Comparison of ENCODE assay signal across 16 mouse cellular contexts in genomic region chr6:41015065-41015464, GRCm38 (mm10). TPM values are rescaled to one million over a fixed set of nuclear protein-coding genes. Genes with fewer than 3 reads are reported as not detected.
DNase-seq lines count a peak whose midpoint lies in the region; ATAC-seq and TF ChIP-seq lines count a peak whose summit lies in the region.
"Had no signal": no experiment of that assay in that cellular context is flagged by ENCODE, and none has a peak within 500 bp of the region (broad histone marks: within the 10 kb centered on the region; RNA-seq: fewer than 3 reads in every experiment).

No protein-coding gene starts in this region.

- no peaks in the 10 kb centered on the region for H3K4me1 ChIP-seq in heart, adult 2 months (ENCODE audit: control insufficient read depth, insufficient read depth, low read length)
- no peaks in the 10 kb centered on the region for H3K4me1 ChIP-seq in midbrain, postnatal 0 days (ENCODE audit: insufficient read depth, low read length)
- H3K4me1 ChIP-seq in midbrain, embryonic 13.5 days (replicated peaks), result no peaks in the 10 kb centered on the region
- H3K4me1 ChIP-seq in E14TG2a.4 (replicated peaks; ENCODE audit: low read depth, low read length), result no peaks in the 10 kb centered on the region
- H3K4me1 ChIP-seq: kidney, embryonic 15.5 days had no signal

- WGBS in heart, adult 2 months, result 69% methylated on average over 4 of the region's 4 CpGs
- WGBS in midbrain, postnatal 0 days, result 61% methylated on average over 4 of the region's 4 CpGs
- WGBS in midbrain, embryonic 13.5 days, result 75% methylated on average over 4 of the region's 4 CpGs

- H3K79me2 ChIP-seq in heart, adult 2 months (replicated peaks; ENCODE audit: control insufficient read depth, insufficient read depth, low read length), result no peaks in the 10 kb centered on the region

- TF ChIP-seq POLR2A in heart, adult 2 months (IDR thresholded peaks at IDR 0.05; ENCODE audit: insufficient read depth, low read depth, low read length), result no peak

- H3K4me3 ChIP-seq in heart, adult 2 months, result no peak overlapping the region
- no peak overlapping the region for H3K4me3 ChIP-seq in midbrain, postnatal 0 days (ENCODE audit: low read depth, low read length)
- H3K4me3 ChIP-seq in midbrain, embryonic 13.5 days (replicated peaks), result no peak overlapping the region
- H3K4me3 ChIP-seq in E14TG2a.4 (replicated peaks; ENCODE audit: low read length), result no peak overlapping the region
- H3K4me3 ChIP-seq: kidney, embryonic 15.5 days had no signal

- H3K4me2 ChIP-seq in midbrain, postnatal 0 days (ENCODE audit: low read depth, low read length, poor library complexity, severe bottlenecking), result no peak overlapping the region
- H3K4me2 ChIP-seq in midbrain, embryonic 13.5 days (replicated peaks), result no peak overlapping the region
- H3K4me2 ChIP-seq: kidney, embryonic 15.5 days; liver, embryonic 11.5 days had no signal

- DNase-seq in heart, adult 2 months, result no peak
- no peak for DNase-seq in heart, adult 8-10 months (ENCODE audit: low spot score)
- DNase-seq in midbrain, postnatal 0 days (ENCODE audit: low spot score), result peak; percentile 2
- DNase-seq in induced T-regulatory cell, adult 2 months (ENCODE audit: low read depth), result peak; percentile 11
- no peak for DNase-seq in T-cell, adult 2 months (ENCODE audit: low spot score)
- no peak for DNase-seq in right cerebral cortex, postnatal 36 days (ENCODE audit: low spot score in 2 of 2)
- DNase-seq: cerebellum, adult 9-11 months; heart, adult 18-20 months; spleen, adult 18-20 months had no signal

- peak; percentile 26; the same call in 1 of the 2 replicates for TF ChIP-seq CTCF in heart, adult 2 months (IDR thresholded peaks at IDR 0.05)
- 0 out of 2 replicates have a peak, but pooled peaks have one; percentile 19 for TF ChIP-seq CTCF in midbrain, postnatal 0 days (IDR thresholded peaks at IDR 0.05)
- TF ChIP-seq CTCF in E14TG2a.4 (conservative IDR thresholded peaks at IDR 0.05; ENCODE audit: low read length), result 0 out of 2 replicates have a peak, but pooled peaks have one; percentile 10

- no peaks in the 10 kb centered on the region for H3K36me3 ChIP-seq in heart, adult 2 months (ENCODE audit: control insufficient read depth, insufficient read depth, low read length)
- no peaks in the 10 kb centered on the region for H3K36me3 ChIP-seq in midbrain, postnatal 0 days (ENCODE audit: insufficient read depth, low read length)
- H3K36me3 ChIP-seq in midbrain, embryonic 13.5 days, result no peaks in the 10 kb centered on the region
- H3K36me3 ChIP-seq in E14TG2a.4 (ENCODE audit: insufficient read depth, low read length), result no peaks in the 10 kb centered on the region
- H3K36me3 ChIP-seq: kidney, embryonic 15.5 days had no signal

- no peaks in the 10 kb centered on the region for H3K9me3 ChIP-seq in midbrain, postnatal 0 days (ENCODE audit: low read length)
- no peaks in the 10 kb centered on the region for H3K9me3 ChIP-seq in midbrain, embryonic 13.5 days
- no peaks in the 10 kb centered on the region for H3K9me3 ChIP-seq in E14TG2a.4 (ENCODE audit: low read length)
- H3K9me3 ChIP-seq: kidney, embryonic 15.5 days had no signal

- TF ChIP-seq EP300 in heart, adult 2 months (IDR thresholded peaks at IDR 0.05; ENCODE audit: insufficient read depth, low read depth, low read length), result no peak

- no peak for ATAC-seq in midbrain, postnatal 0 days (ENCODE audit: low FRiP score)
- no peak for ATAC-seq in midbrain, embryonic 13.5 days
- ATAC-seq: midbrain, embryonic 16.5 days had no signal

- no peak overlapping the region for H3K9ac ChIP-seq in heart, adult 2 months (ENCODE audit: low read depth, low read length)
- no peak overlapping the region for H3K9ac ChIP-seq in midbrain, postnatal 0 days (replicated peaks; ENCODE audit: low read length, poor library complexity, severe bottlenecking)
- no peak overlapping the region for H3K9ac ChIP-seq in midbrain, embryonic 13.5 days (replicated peaks)
- H3K9ac ChIP-seq: kidney, embryonic 15.5 days had no signal

- no peak overlapping the region for H3K27ac ChIP-seq in heart, adult 2 months
- H3K27ac ChIP-seq in midbrain, postnatal 0 days (ENCODE audit: low read depth, low read length), result no peak overlapping the region
- H3K27ac ChIP-seq in midbrain, embryonic 13.5 days, result no peak overlapping the region
- H3K27ac ChIP-seq: kidney, embryonic 15.5 days had no signal

- intact Hi-C loops in heart, adult 2 months (cut with DNase I), result no loop called here

- no peaks in the 10 kb centered on the region for H3K27me3 ChIP-seq in heart, adult 2 months (ENCODE audit: control insufficient read depth, insufficient read depth, low read length)
- no peaks in the 10 kb centered on the region for H3K27me3 ChIP-seq in midbrain, postnatal 0 days (ENCODE audit: insufficient read depth, low read length)
- no peaks in the 10 kb centered on the region for H3K27me3 ChIP-seq in midbrain, embryonic 13.5 days
- no peaks in the 10 kb centered on the region for H3K27me3 ChIP-seq in E14TG2a.4 (ENCODE audit: insufficient read depth, low read length)
- H3K27me3 ChIP-seq: kidney, embryonic 15.5 days had no signal

RNA-seq across cellular contexts. Expression of gene Gm2663, which starts 15.8 kb away (rescaled TPM):
- not detected for total RNA-seq in heart, adult 2 months (2021)
- polyA plus RNA-seq in heart, adult 2 months (2012; rRNA removed), result not detected in 2 replicates
- total RNA-seq in heart, adult 8-10 months (2022), result not detected
- total RNA-seq in midbrain, postnatal 0 days (2014; rRNA removed), result not detected in 2 replicates
- polyA plus RNA-seq in midbrain, postnatal 0 days (2015; fragmentation: Nextera tagmentation; extraction: Ambion mirVana), result 0.25 TPM in 1 of 2 replicates, not detected in the other
- not detected in 2 replicates for polyA plus RNA-seq in midbrain, embryonic 13.5 days (2015; fragmentation: Nextera tagmentation; extraction: Ambion mirVana)
- total RNA-seq: heart, adult 18-20 months; heart, postnatal 25 days had no signal
- polyA plus RNA-seq: kidney, embryonic 15.5 days; liver, embryonic 11.5 days; midbrain, embryonic 16.5 days; testis, adult 2 months had no signal

RNA-seq across cellular contexts. Expression of gene 2210010C04Rik, which starts 20.2 kb away (rescaled TPM):
- total RNA-seq in heart, adult 2 months (2021), result not detected
- polyA plus RNA-seq in heart, adult 2 months (2012; rRNA removed), result 0.06 and 0.18 TPM in 2 replicates
- not detected for total RNA-seq in heart, adult 8-10 months (2022)
- not detected in 2 replicates for total RNA-seq in midbrain, postnatal 0 days (2014; rRNA removed)
- polyA plus RNA-seq in midbrain, postnatal 0 days (2015; fragmentation: Nextera tagmentation; extraction: Ambion mirVana), result not detected in 2 replicates
- not detected in 2 replicates for polyA plus RNA-seq in midbrain, embryonic 13.5 days (2015; fragmentation: Nextera tagmentation; extraction: Ambion mirVana)
- total RNA-seq: heart, adult 18-20 months; heart, postnatal 25 days had no signal
- polyA plus RNA-seq: kidney, embryonic 15.5 days; liver, embryonic 11.5 days; midbrain, embryonic 16.5 days had no signal

RNA-seq across cellular contexts. Expression of gene 1810009J06Rik, which starts 50.5 kb away (rescaled TPM):
- not detected for total RNA-seq in heart, adult 2 months (2021)
- polyA plus RNA-seq in heart, adult 2 months (2012; rRNA removed), result not detected in 2 replicates
- not detected for total RNA-seq in heart, adult 8-10 months (2022)
- total RNA-seq in midbrain, postnatal 0 days (2014; rRNA removed), result not detected in 2 replicates
- 0.20 TPM in 1 of 2 replicates, not detected in the other for polyA plus RNA-seq in midbrain, postnatal 0 days (2015; fragmentation: Nextera tagmentation; extraction: Ambion mirVana)
- not detected in 2 replicates for polyA plus RNA-seq in midbrain, embryonic 13.5 days (2015; fragmentation: Nextera tagmentation; extraction: Ambion mirVana)
- total RNA-seq: heart, adult 18-20 months; heart, postnatal 25 days had no signal
- polyA plus RNA-seq: kidney, embryonic 15.5 days; liver, embryonic 11.5 days; midbrain, embryonic 16.5 days; testis, adult 2 months had no signal

Comparison
In these comparisons a context has a peak if more than half of its experiments do, and no peak if none do; other contexts are left out.
1. DNase-seq: peak in midbrain, postnatal 0 days (single experiment) and induced T-regulatory cell, adult 2 months (single experiment); none in heart, adult 2 months (0 of 2), heart, adult 8-10 months (single experiment), T-cell, adult 2 months (single experiment) and right cerebral cortex, postnatal 36 days (0 of 2).
2. Peak in every context shown above with its lines, with median percentiles within 50 percentile points of each other: CTCF ChIP-seq.